Mouse (Mus musculus): ENCODE results near the gene Cfap73.

DNA sequence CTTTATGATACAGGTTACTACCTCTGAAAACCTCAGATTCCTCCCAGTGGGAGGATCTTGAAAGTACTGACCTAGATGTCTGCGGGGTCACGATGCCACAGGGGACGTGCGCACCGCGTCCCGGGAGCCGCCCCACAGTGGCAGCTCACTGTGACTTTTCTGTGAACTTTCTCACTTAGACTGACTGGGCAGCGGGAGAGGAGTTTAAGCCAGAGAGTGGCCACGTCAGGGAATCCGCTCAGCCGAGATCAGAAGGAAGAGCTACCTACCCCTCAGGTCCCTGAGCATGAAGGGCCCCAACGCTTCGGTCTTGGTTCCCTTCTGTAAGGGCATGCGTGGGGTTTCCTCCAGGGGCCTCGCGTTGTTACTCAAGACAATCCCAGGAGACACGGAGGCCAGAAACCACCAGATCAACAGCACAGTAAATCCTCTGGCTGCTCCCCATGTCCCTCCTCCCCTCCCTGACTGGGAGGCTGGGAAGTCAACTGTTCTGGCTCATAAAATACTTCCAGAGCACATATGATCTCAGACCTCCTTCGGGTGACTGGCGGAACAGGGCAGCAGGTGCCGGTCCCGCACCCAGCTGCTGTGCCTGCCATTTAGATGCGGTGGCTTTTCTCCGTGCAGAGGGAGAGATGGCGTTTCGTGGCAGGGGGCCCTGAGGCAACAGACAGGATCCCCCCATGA lies 54.7 kb downstream of the Cfap73 start:
- no peak for TF ChIP-seq EP300 (optimal IDR thresholded peaks at IDR 0.05)
- no peak for TF ChIP-seq CTCF (IDR thresholded peaks at IDR 0.05; ENCODE audit: low read depth)

All from stomach, postnatal 0 days (tissue).